Mouse (Mus musculus) C2C12 (cell line): ENCODE measurements around the gene Olfr1302. TPM values are rescaled to one million over a fixed set of nuclear protein-coding genes. Genes with fewer than 3 reads are reported as not detected.

ENCODE experiments used
- H3K27me3 ChIP-seq: one replicate; pipeline ENCODE4 v1.6.1; 2011; ENCODE audit not compliant: control insufficient read depth, insufficient read depth, insufficient read length
- H3K36me3 ChIP-seq: one replicate; pipeline ENCODE4 v1.6.1; 2011; ENCODE audit not compliant: control insufficient read depth, insufficient read depth
- H3K4me3 ChIP-seq: one replicate; pipeline ENCODE4 v1.5.1; 2011; ENCODE audit warnings: mild to moderate bottlenecking, control low read depth; ENCODE audit not compliant: poor library complexity, insufficient read depth, severe bottlenecking
- H3K79me2 ChIP-seq: one replicate; pipeline ENCODE4 v1.6.1; 2011; ENCODE audit not compliant: control insufficient read depth, insufficient read depth
- H3K79me3 ChIP-seq: one replicate; pipeline ENCODE4 v1.6.1; 2011; ENCODE audit warnings: low read depth, control low read depth
- H3ac ChIP-seq: one replicate; pipeline ENCODE3; 2011; ENCODE audit warnings: low read depth; ENCODE audit not compliant: control insufficient read depth, insufficient read length
- CEBPB ChIP-seq: IDR thresholded peaks from one replicate; pipeline ENCODE4 v1.6.1; 2011; ENCODE audit warnings: low read depth, mild to moderate bottlenecking, control low read depth, moderate library complexity
- CTCF ChIP-seq: IDR thresholded peaks from one replicate; pipeline ENCODE4 v1.5.1; 2011; ENCODE audit not compliant: control insufficient read depth, insufficient read depth, insufficient read length
- FOSL1 ChIP-seq: IDR thresholded peaks from one replicate; pipeline ENCODE4 v1.8.0; 2011; ENCODE audit warnings: mild to moderate bottlenecking, low read length; ENCODE audit not compliant: poor library complexity, insufficient read depth, severe bottlenecking
- MAX ChIP-seq: IDR thresholded peaks from one replicate; pipeline ENCODE4 v1.6.1; 2011; ENCODE audit warnings: mild to moderate bottlenecking, control low read depth
- MYOD1 ChIP-seq: IDR thresholded peaks from one replicate; pipeline ENCODE4 v1.6.1; 2011; ENCODE audit warnings: low read depth; ENCODE audit not compliant: control insufficient read depth, insufficient read length
- MYOG ChIP-seq: IDR thresholded peaks from one replicate; pipeline ENCODE4 v1.6.1; 2011; ENCODE audit not compliant: control insufficient read depth, insufficient read length; ENCODE audit errors: extremely low read depth
- USF1 ChIP-seq: IDR thresholded peaks from one replicate; pipeline ENCODE4 v1.6.1; 2011; ENCODE audit warnings: low read depth, mild to moderate bottlenecking, control low read depth, moderate library complexity
- long read RNA-seq, 2 experiments: library from polyadenylated mRNA; unstranded; transcript quantifications; one replicate each; pipeline ENCODE4 v2.0.0; 2019 to 2020
- polyA plus RNA-seq: library from polyadenylated mRNA; unstranded; fragments of >200 nt; fragmentation: generic; extraction: Trizol; gene quantifications from one replicate; pipeline ENCODE4 v1.2.1, GENCODE M21; 2012; ENCODE audit warnings: missing spikeins

Gene Olfr1302
- polyA plus RNA-seq: not detected
- long read RNA-seq, experiment 1: 0 reads
- long read RNA-seq, experiment 2: 0 reads

DNA sequence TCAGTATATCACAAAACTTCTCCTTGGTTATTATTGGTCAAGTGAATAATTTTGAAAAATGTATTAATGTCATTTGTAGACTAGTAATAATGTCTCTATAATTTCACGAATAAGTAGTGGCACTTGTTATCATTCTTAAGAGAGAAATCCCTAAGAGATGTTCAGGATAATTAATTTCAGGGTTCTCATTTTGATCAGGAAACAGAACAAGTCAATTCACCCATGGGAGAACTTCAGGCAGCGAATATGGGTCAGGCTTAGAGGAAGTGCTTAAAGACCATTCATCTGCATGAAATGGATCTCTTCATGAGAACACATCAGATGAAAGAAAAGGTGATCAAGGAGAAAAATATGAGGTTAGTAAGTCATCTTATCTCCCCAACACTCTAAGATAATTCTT is at the start of gene Olfr1302:
Olfr1302 (plus strand) TSS at position 301 of the 400 bp plus-strand sequence.
- Histone ChIP-seq H3K79me3 (no peaks in the 10 kb centered on the region), H3K4me3 (no peak within 1 kb of the TSS), H3ac (no peak within 1 kb of the TSS), H3K79me2 (no peaks in the 10 kb centered on the region), H3K36me3 (no peaks in the 10 kb centered on the region), H3K27me3 (no peaks in the 10 kb centered on the region)
- TF ChIP-seq CTCF (no peak), MYOG (no peak), MAX (no peak), MYOD1 (no peak), CEBPB (no peak), USF1 (no peak), FOSL1 (no peak)

GRCm38 (mm10) chr2:111750706-111751105 is 26.5 kb upstream of the Olfr1302 start, which contains the start of gene Olfr1301:
Gene Olfr1301, plus strand, starts transcription at chr2:111751006.
- TF ChIP-seq CEBPB (no peak), MAX (no peak), FOSL1 (no peak), MYOG (no peak), USF1 (no peak), MYOD1 (no peak), CTCF (no peak)
- Histone ChIP-seq H3K4me3 (no peak within 1 kb of the TSS), H3K79me3 (no peaks in the 10 kb centered on the region), H3K79me2 (no peaks in the 10 kb centered on the region), H3K27me3 (no peaks in the 10 kb centered on the region), H3ac (no peak within 1 kb of the TSS), H3K36me3 (no peaks in the 10 kb centered on the region)

DNA sequence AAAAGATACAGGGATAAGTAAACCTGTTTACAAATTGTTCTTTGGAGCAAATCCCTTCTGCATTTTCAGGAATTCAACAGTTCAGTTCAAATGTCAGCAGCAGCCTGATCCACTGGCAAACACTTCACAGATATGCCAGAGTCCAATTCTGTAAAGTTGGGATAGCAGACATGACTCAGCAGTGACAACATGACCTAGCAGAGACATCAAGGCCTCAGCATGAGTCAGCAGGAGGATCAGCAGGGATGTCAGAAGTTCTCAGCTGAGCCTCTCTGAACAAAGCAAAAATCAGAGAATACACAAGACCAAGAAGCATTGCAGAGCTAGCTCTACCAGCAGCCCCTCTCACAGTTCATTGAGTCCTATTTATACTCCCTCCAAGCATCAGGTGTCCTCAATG is 35.7 kb downstream of the Olfr1302 start:
- TF ChIP-seq CEBPB: no peak
- no peak for TF ChIP-seq MYOD1
- TF ChIP-seq MYOG: no peak
- no peak for TF ChIP-seq FOSL1
- Histone ChIP-seq H3K79me3 (no peaks in the 10 kb centered on the region), H3K27me3 (no peaks in the 10 kb centered on the region), H3K36me3 (no peaks in the 10 kb centered on the region), H3K4me3 (no peak overlapping the region), H3K79me2 (no peaks in the 10 kb centered on the region), H3ac (no peak overlapping the region)

DNA sequence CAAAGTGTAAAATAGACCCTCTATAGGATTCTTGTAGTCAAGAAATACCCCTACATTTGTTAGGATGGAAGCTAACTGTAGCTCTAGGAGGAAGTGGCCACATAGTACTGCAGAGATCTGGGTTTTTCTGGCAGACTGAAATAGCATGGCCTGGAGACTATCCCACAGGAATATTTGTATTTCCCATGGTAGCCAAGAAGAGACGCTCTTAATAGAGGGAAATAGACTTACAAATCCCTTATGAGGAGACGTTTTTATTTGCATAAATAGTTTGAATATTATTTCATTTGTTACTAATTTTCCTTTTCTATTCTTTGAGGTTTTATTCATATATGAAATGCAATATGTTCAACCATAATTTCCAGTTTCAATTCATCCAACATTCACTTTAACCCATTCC is 43.0 kb downstream of the Olfr1302 start, which contains the start of gene Olfr1303:
Olfr1303 (minus strand) TSS at position 101 of the 400 bp plus-strand sequence.
- no peaks in the 10 kb centered on the region for H3K79me2 ChIP-seq
- no peak within 1 kb of the TSS for H3ac ChIP-seq
- H3K27me3 ChIP-seq: no peaks in the 10 kb centered on the region
- no peaks in the 10 kb centered on the region for H3K79me3 ChIP-seq
- H3K36me3 ChIP-seq: no peaks in the 10 kb centered on the region
- H3K4me3 ChIP-seq: no peak within 1 kb of the TSS
- TF ChIP-seq MAX: no peak
- TF ChIP-seq CEBPB: no peak
- TF ChIP-seq USF1: no peak
- no peak for TF ChIP-seq MYOD1
- TF ChIP-seq FOSL1: no peak
- no peak for TF ChIP-seq MYOG
- TF ChIP-seq CTCF: no peak

Other genes with a start within 250 kb of the Olfr1302 start
- not detected for gene Olfr1294, start 237.1 kb upstream of the Olfr1302 start, polyA plus RNA-seq
- not detected for gene Olfr1295, start 207.7 kb upstream of the Olfr1302 start, polyA plus RNA-seq
- not detected for gene Olfr1297, start 150.9 kb upstream of the Olfr1302 start, polyA plus RNA-seq
- gene Olfr1298, start 128.2 kb upstream of the Olfr1302 start, polyA plus RNA-seq: not detected
- not detected for gene Olfr1299, start 116.0 kb upstream of the Olfr1302 start, polyA plus RNA-seq
- not detected for gene Olfr1301, start 26.4 kb upstream of the Olfr1302 start, polyA plus RNA-seq
- not detected for gene Olfr1303, start 42.9 kb downstream of the Olfr1302 start, polyA plus RNA-seq
- gene Olfr1305, start 99.7 kb downstream of the Olfr1302 start, polyA plus RNA-seq: not detected
- not detected for gene Olfr1306, start 138.8 kb downstream of the Olfr1302 start, polyA plus RNA-seq
- not detected for gene Olfr1307, start 172.0 kb downstream of the Olfr1302 start, polyA plus RNA-seq
- gene Olfr1308, start 187.5 kb downstream of the Olfr1302 start, polyA plus RNA-seq: not detected
- gene Olfr1309, start 212.9 kb downstream of the Olfr1302 start, polyA plus RNA-seq: not detected
- not detected for gene Olfr1310, start 235.3 kb downstream of the Olfr1302 start, polyA plus RNA-seq
- gene Olfr1311, start 247.0 kb downstream of the Olfr1302 start, polyA plus RNA-seq: not detected